Mouse (Mus musculus) bone marrow, adult 2 months (tissue): ENCODE measurements around the gene Gart.

ENCODE experiments used
- CTCF ChIP-seq: fragments of 200-500 bp; IDR thresholded peaks from 2 replicates; pipeline ENCODE4 v1.5.1; 2011; ENCODE audit warnings: low read length, control low read depth; ENCODE audit not compliant: control insufficient read depth, insufficient read depth
- POLR2A ChIP-seq: fragments of 200-500 bp; IDR thresholded peaks from 2 replicates; pipeline ENCODE4 v1.6.1; 2011; ENCODE audit warnings: low read depth, mild to moderate bottlenecking, control low read depth, low read length, borderline replicate concordance; ENCODE audit not compliant: control insufficient read depth

DNA sequence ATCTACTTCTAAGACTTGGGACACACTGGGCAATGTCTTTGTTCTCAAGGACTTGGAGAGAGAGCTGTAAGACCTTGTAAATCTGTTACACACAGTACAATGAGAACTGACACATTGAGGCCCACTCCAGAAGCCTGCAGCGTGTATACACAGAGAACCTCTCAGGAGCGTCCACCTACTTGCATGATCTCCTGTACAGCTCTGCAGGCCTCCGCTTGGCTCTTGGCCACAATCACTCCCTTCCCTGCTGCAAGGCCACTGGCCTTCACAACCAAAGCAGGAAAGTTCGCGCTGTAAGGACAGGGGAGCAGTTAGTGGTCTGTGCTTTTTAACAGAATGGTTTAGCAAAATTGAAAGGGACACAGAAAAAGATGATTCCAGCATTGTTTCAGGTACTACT lies 7.6 kb downstream of the Gart start:
- TF ChIP-seq CTCF (no peak), POLR2A (no peak)
